Mouse (Mus musculus): Measurements from ENCODE around the gene Bach2.

Bach2 gene

DNA sequence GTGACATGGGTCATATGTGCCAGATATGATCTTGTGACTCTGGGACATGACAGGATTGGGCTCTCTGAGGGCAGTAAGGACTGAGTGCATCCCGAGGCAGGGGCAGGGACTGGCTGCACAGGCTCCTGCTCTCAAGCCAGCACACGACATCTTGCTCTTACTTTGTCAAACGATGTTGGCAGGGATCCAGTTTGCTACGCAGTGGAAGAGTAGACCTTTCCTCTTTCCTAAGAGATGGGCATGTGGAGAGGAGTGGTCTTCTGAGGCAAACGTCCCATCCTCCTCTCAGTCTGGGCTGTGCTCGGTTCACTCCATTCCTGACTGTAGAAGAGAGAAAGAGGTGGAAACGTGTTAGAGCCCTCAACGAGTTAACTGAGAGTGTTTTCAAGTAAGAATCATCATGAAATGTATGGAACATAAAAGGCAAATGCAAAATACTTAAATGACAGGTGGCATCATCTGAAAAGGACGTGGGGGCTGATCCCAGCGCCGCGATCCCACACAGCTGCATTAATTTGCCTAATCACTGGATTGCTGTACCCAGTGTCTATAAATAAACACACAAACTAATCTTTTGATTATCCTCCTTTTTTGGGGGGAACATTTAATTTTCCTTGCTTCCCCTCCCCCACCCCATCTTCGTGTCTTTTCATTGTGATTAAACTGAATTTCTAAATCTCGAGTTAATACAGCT is 150.7 kb downstream of the Bach2 start:
- peak; percentile 59 to 61 for DNase-seq

DNA sequence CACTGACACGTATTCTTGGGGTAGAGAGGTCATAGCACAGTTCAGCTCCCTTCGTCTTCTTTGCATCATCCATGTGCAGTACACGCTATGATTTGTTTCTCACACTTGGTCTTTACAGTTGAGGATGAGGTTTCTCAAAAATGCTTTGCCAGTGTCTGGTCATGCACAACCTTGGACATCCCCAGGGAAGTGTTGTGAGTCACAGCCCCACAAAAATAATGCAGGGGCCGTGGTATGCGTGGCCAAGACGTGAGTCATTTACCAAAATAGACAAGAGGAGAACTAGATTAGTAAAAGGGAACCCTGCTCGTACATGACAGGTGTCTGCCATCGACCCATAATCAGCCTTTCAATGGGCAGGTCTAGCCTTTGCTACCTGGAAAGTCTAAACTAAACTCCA is 152.7 kb downstream of the Bach2 start:
- no peak for DNase-seq

- no peak for DNase-seq
These were observed 154.6 kb downstream of the Bach2 start for GRCm38 (mm10) chr4:32393226-32393625.

DNA sequence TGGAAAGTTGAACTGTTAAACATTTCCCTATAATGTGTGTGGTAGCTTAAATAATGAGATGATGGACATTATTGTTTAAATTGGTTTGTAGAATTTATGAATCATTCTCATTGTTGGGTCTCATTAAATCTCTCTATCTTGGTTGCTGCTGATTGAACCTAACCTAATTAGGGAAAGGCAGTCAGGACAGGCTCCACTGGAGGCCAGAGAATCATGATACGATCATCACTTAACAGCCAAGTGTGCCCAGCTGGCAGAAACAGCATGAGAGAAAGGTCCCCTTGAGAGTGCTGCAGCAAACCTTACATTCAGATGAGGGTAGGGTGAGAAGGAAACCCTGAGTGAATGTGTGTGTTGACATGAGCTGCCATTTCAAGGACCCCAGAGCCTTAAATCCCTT is 155.3 kb downstream of the Bach2 start:
- DNase-seq, result no peak

DNA sequence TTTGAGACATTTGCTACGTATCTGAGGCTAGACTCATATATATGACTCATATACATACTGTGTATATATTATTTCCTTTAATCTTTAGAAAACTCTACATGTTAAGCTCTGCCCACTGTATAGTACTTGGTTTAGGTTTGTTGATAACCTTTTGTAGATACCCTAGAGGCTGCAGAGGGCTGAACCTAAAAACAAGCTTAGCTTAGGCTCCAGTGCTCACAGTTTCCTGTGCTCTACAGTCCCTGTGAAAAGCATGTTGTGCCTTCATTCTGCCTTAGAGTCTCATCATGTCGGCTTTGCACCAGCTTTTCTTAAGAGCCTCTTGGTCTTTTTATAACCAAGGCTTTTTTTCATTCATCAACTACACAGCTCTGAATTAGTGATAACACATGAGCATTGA is 156.2 kb downstream of the Bach2 start:
- no peak for DNase-seq

- DNase-seq, result no peak
These were observed 162.9 kb downstream of the Bach2 start for GRCm38 (mm10) chr4:32401459-32401858.

DNA sequence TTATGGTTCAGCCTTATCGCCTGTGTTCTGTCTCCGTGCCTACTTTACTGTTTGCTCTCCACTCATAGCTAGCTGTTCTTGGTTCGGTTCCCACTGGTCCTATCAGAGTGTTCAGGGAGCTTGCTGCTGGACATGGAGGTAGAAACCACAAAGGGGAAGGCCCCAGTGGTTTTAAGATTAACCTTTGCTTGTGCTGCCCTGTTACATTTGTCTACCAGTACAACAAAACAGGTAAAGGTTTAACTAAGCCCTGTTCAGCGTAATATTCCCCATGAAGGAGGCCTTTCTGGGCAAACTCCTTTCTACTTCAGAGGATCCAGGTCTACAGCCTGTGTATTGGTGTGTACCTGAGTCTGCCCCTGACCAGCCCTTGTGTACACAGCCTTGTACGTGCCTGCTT is 164.9 kb downstream of the Bach2 start:
- DNase-seq, result no peak

DNA sequence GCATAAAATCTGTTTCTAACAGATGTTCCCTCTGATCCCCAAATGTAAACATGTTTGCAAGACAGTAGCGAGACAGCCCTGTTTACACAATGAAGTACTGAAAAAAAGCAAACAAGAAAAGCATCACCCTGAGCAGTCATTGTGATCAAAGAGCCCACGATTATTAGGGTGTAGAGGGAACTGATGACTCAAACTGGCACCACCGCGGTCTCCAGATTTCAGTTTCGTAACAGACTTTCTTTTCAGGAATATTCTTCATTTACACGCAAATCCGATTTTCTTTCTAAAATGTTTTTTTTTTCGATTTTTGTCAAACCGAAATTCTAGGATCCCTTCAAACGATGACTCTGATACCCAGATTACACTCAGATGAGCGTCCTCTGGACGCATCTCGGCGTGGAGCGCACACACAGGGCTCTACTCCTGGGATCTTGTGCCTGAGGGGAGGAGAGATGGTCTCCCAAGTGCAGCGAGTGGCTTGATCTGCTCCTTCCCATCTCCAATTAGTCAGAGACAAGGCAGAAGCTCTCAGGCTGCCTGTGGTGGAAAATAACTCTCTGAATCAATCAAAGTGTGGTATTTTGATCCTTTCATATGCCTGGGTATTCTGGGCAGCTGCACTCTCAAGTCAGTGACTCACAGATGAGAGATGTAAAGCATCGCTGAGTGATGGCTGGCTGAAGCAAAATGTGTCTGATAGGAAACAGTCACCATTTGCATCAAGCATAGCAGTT is 166.7 kb downstream of the Bach2 start:
- no peak for DNase-seq

- DNase-seq, result no peak
These were observed 167.4 kb downstream of the Bach2 start for GRCm38 (mm10) chr4:32405985-32406384.

DNA sequence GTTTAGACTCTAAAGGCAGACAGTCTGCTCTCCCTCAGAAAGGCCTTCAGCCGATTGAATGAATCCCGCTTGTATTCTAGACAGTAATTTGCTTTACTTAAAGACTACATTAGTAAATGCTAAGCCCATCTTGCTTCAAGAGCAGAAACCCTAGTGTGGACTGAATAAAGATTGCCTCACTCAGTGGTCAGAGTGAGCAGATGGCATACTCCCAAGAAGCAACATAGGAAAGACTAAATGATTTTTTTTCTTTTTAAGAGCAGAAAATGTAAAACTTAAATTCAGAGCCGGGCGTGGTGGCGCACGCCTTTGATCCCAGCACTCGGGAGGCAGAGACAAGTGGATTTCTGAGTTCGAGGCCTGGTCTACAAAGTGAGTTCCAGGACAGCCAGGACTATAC is 169.9 kb downstream of the Bach2 start:
- DNase-seq, result no peak

GRCm38 (mm10) chr4:32409116-32409880 is 170.7 kb downstream of the Bach2 start:
- DNase-seq, result peak in 1 of 2 experiments; percentile 33

- no peak for DNase-seq
These were observed 174.5 kb downstream of the Bach2 start for GRCm38 (mm10) chr4:32413063-32413462.

GRCm38 (mm10) chr4:32413505-32413904 is 174.9 kb downstream of the Bach2 start:
- DNase-seq, result no peak

DNA sequence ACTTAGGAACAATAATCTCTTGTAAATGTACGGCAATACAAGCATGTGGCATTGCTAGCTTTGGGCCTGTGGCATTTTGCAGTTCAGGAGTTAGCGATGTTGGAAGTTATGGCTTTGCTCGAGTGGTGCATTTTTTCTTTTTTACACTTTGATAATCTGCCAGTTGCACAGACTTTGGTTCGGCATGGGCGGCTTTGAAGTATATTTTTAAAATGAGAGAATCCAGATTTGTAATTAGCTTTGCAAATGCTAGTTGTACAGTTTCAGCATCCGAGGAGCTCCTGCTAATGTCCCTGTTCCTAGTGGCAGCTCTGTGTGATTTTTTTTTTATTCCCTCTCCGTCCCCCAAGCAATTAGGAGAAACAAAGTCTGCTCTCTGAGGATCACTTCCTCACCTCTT is 176.4 kb downstream of the Bach2 start:
- DNase-seq, result no peak

GRCm38 (mm10) chr4:32417939-32418338 is 179.3 kb downstream of the Bach2 start:
- DNase-seq, result no peak

- DNase-seq, result no peak
These were observed 183.0 kb downstream of the Bach2 start for GRCm38 (mm10) chr4:32421570-32421969.

GRCm38 (mm10) chr4:32422427-32422826 is 183.8 kb downstream of the Bach2 start:
- DNase-seq, result no peak

DNA sequence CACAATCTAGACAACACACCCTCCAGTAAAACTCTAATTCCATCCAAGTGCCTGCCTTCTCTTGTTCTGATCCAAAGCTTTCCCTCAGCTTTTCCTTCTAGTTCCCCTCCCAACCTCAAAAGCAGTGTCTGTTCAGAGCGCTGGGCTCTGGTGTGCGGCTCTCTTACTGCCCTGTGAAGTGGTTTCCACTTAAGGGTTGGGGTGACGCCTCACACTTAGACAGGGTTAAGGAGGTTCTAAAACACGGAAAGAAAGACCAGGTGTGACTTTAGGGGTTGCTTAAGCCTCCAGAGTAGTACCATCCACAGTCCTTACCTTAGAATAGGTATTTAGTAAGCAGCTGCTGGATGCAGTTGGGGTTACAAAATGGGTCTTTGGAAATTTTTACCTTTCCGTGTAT is 185.1 kb downstream of the Bach2 start:
- no peak for DNase-seq

DNA sequence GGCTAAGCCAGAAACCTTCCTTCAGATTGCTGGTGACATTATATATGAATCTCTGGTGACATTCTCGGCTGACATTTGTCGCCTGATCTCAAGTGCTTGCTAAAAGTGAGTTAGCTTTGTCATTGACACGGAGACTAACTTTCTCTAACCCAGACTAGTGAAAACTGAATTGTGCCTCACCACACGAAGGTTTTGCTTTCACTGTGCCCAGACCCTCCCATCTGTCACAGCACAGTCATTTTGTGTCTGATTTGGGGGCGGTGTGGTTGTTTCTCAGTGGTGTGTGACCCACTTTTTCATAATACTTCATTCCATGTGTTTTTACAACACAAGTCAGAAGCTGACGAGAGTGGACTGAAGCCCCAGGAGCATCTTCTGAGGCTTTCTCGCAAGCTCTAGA is 185.8 kb downstream of the Bach2 start:
- DNase-seq, result no peak

GRCm38 (mm10) chr4:32425060-32425459 is 186.5 kb downstream of the Bach2 start:
- DNase-seq, result no peak

GRCm38 (mm10) chr4:32425641-32426040 is 187.0 kb downstream of the Bach2 start:
- DNase-seq, result no peak

- no peak for DNase-seq
These were observed 188.4 kb downstream of the Bach2 start for GRCm38 (mm10) chr4:32426779-32427577.

GRCm38 (mm10) chr4:32428738-32429137 is 190.1 kb downstream of the Bach2 start:
- no peak for DNase-seq
